Mouse (Mus musculus): ENCODE results near the gene Efr3b.

DNA sequence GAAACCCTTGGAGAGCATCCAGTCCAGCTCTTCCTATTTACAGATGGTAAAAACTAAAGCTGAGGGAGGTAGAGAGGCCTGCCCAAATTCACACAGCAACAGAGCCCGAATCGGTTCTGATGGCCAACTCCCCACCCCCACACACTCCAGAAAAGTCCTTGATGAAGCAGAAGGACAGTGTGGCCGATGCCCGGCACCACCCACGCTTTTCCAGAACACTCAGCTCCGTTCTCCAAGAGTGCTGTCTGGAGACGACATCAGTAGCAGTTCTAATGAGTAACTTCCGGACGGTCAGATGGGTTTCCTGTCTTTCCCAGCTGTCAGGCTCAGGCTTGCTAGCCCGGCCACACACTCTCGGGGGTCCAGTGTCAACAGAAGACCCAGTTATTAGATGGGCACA lies 10.2 kb downstream of the Efr3b start:
- no peak for TF ChIP-seq CTCF (IDR thresholded peaks at IDR 0.05; ENCODE audit: low read depth, low read length)
- no peak for TF ChIP-seq POLR2A (IDR thresholded peaks at IDR 0.05; ENCODE audit: extremely low read depth, insufficient read depth, low read length)
